Mouse (Mus musculus) myocyte (in vitro differentiated cells): ENCODE data around the gene Mfsd9. TPM values are rescaled to one million over a fixed set of nuclear protein-coding genes. Genes with fewer than 3 reads are reported as not detected.
A peak's percentile ranks its signal among the peaks of the same experiment; 100 is the strongest.

Experiments
- H3K27me3 ChIP-seq: one replicate; pipeline ENCODE4 v1.6.1; 2011; ENCODE audit not compliant: control insufficient read depth, insufficient read depth, insufficient read length
- H3K36me3 ChIP-seq: one replicate; pipeline ENCODE4 v1.6.1; 2011; ENCODE audit not compliant: control insufficient read depth, insufficient read depth
- H3K4me2 ChIP-seq: one replicate; pipeline ENCODE4 v1.6.1; 2011; ENCODE audit warnings: low read depth, control low read depth
- H3K4me3 ChIP-seq: one replicate; pipeline ENCODE4 v1.5.1; 2011; ENCODE audit warnings: mild to moderate bottlenecking, control low read depth, moderate library complexity
- H3K79me2 ChIP-seq: one replicate; pipeline ENCODE4 v1.6.1; 2011; ENCODE audit not compliant: control insufficient read depth, insufficient read depth
- H3ac ChIP-seq: one replicate; pipeline ENCODE4 v1.6.1; 2011; ENCODE audit not compliant: control insufficient read depth, insufficient read length
- CEBPB ChIP-seq: IDR thresholded peaks from 2 replicates; pipeline ENCODE4 v1.6.1; 2011; ENCODE audit warnings: mild to moderate bottlenecking, moderate library complexity; ENCODE audit not compliant: poor library complexity, insufficient read depth, severe bottlenecking
- E2F4 ChIP-seq: IDR thresholded peaks from one replicate; pipeline ENCODE4 v1.6.1; 2011; ENCODE audit warnings: mild to moderate bottlenecking, control low read depth, moderate library complexity; ENCODE audit not compliant: insufficient read depth
- MAX ChIP-seq: IDR thresholded peaks from one replicate; pipeline ENCODE4 v1.6.1; 2011; ENCODE audit warnings: low read depth, mild to moderate bottlenecking, control low read depth
- MYOD1 ChIP-seq, 3 experiments: IDR thresholded peaks; one replicate each; pipeline ENCODE4 v1.6.1; 2011; ENCODE audit warnings: control low read depth in 2 of 3, low read depth in 2 of 3, mild to moderate bottlenecking in 2 of 3, moderate library complexity in 1 of 3; ENCODE audit not compliant: insufficient read length in 2 of 3, control insufficient read depth in 1 of 3
- MYOG ChIP-seq, 3 experiments: IDR thresholded peaks; one replicate each; pipeline ENCODE4 v1.6.1; 2011; ENCODE audit warnings: control low read depth in 2 of 3, low read depth in 2 of 3, mild to moderate bottlenecking in 2 of 3; ENCODE audit not compliant: insufficient read length in 2 of 3, control insufficient read depth in 1 of 3, insufficient read depth in 1 of 3
- POLR2A ChIP-seq: IDR thresholded peaks from one replicate; pipeline ENCODE4 v1.6.1; 2011; ENCODE audit warnings: low read depth, mild to moderate bottlenecking, control low read depth, moderate library complexity; ENCODE audit not compliant: insufficient read length
- POLR2AphosphoS2 ChIP-seq: IDR thresholded peaks from one replicate; pipeline ENCODE4 v1.6.1; 2011; ENCODE audit warnings: low read depth, control low read depth; ENCODE audit not compliant: insufficient read length
- REST ChIP-seq: IDR thresholded peaks from one replicate; pipeline ENCODE4 v1.6.1; 2011; ENCODE audit warnings: mild to moderate bottlenecking, control low read depth, moderate library complexity; ENCODE audit not compliant: insufficient read depth, insufficient read length
- SRF ChIP-seq: IDR thresholded peaks from one replicate; pipeline ENCODE4 v1.6.1; 2011; ENCODE audit warnings: low read depth; ENCODE audit not compliant: control insufficient read depth, insufficient read length
- TCF12 ChIP-seq: IDR thresholded peaks from one replicate; pipeline ENCODE4 v1.6.1; 2011; ENCODE audit warnings: mild to moderate bottlenecking, control low read depth; ENCODE audit not compliant: poor library complexity, insufficient read depth, severe bottlenecking
- TCF3 ChIP-seq: IDR thresholded peaks from one replicate; pipeline ENCODE4 v1.6.1; 2011; ENCODE audit warnings: low read depth, control low read depth; ENCODE audit not compliant: insufficient read length
- USF1 ChIP-seq: IDR thresholded peaks from one replicate; pipeline ENCODE4 v1.6.1; 2011; ENCODE audit warnings: low read depth, mild to moderate bottlenecking, control low read depth, moderate library complexity
- polyA plus RNA-seq: library from polyadenylated mRNA; unstranded; fragments of >200 nt; fragmentation: generic; extraction: Trizol; gene quantifications from one replicate; pipeline ENCODE4 v1.2.1, GENCODE M21; 2012; ENCODE audit warnings: missing spikeins

The Mfsd9 gene
- polyA plus RNA-seq, 1 experiment = 1.2 TPM

- TF ChIP-seq POLR2AphosphoS2 (no peak), CEBPB (no peak), MYOG (IDR thresholded peaks at IDR 0.05; ENCODE audit: control insufficient read depth in 1 of 3, insufficient read depth in 1 of 3, insufficient read length in 2 of 3, low read depth in 2 of 3) (no peak), POLR2A (no peak), REST (no peak), TCF3 (no peak), MAX (no peak), MYOD1 (IDR thresholded peaks at IDR 0.05; ENCODE audit: control insufficient read depth in 1 of 3, insufficient read length in 2 of 3, low read depth in 2 of 3) (no peak), TCF12 (no peak), SRF (no peak), E2F4 (no peak), USF1 (no peak)
- Histone ChIP-seq H3K79me2 (no peaks in the 10 kb centered on the region), H3K4me3 (no peak overlapping the region), H3K36me3 (no peaks in the 10 kb centered on the region), H3ac (no peak overlapping the region), H3K4me2 (peak overlapping the region; percentile 14), H3K27me3 (no peaks in the 10 kb centered on the region)
Observed at GRCm38 (mm10) chr1:40825826-40826225, 35.3 kb upstream of the Mfsd9 start.

GRCm38 (mm10) chr1:40824936-40825335 is 34.4 kb upstream of the Mfsd9 start:
- TF ChIP-seq CEBPB (no peak), POLR2AphosphoS2 (no peak), MYOG (IDR thresholded peaks at IDR 0.05; ENCODE audit: control insufficient read depth in 1 of 3, insufficient read depth in 1 of 3, insufficient read length in 2 of 3, low read depth in 2 of 3) (no peak), POLR2A (no peak), TCF3 (no peak), MYOD1 (IDR thresholded peaks at IDR 0.05; ENCODE audit: control insufficient read depth in 1 of 3, insufficient read length in 2 of 3, low read depth in 2 of 3) (no peak), E2F4 (no peak), MAX (no peak), REST (no peak), TCF12 (no peak)

GRCm38 (mm10) chr1:40824517-40824916 is 34.0 kb upstream of the Mfsd9 start:
- Histone ChIP-seq H3K4me3 (no peak overlapping the region), H3K27me3 (no peaks in the 10 kb centered on the region), H3K36me3 (no peaks in the 10 kb centered on the region), H3K4me2 (no peak overlapping the region), H3ac (no peak overlapping the region), H3K79me2 (no peaks in the 10 kb centered on the region)
- TF ChIP-seq POLR2A = no peak
- TF ChIP-seq USF1 = no peak
- no peak for TF ChIP-seq MYOD1 (IDR thresholded peaks at IDR 0.05; ENCODE audit: control insufficient read depth in 1 of 3, insufficient read length in 2 of 3, low read depth in 2 of 3)
- TF ChIP-seq MAX = no peak
- TF ChIP-seq CEBPB = no peak
- no peak for TF ChIP-seq REST
- TF ChIP-seq POLR2AphosphoS2 = no peak
- TF ChIP-seq TCF12 = no peak

More at GRCm38 (mm10) chr1:40824936-40825335, 34.4 kb upstream of the Mfsd9 start:
- no peak overlapping the region for H3K4me3 ChIP-seq
- no peaks in the 10 kb centered on the region for H3K79me2 ChIP-seq
- H3K27me3 ChIP-seq = no peaks in the 10 kb centered on the region
- H3K4me2 ChIP-seq = no peak overlapping the region
- no peak overlapping the region for H3ac ChIP-seq
- H3K36me3 ChIP-seq = no peaks in the 10 kb centered on the region

GRCm38 (mm10) chr1:40815071-40815845 is 24.8 kb upstream of the Mfsd9 start:
- no peak overlapping the region for H3ac ChIP-seq
- no peak for TF ChIP-seq CEBPB
- TF ChIP-seq POLR2AphosphoS2 = no peak
- TF ChIP-seq MAX = no peak
- TF ChIP-seq MYOG (IDR thresholded peaks at IDR 0.05; ENCODE audit: control insufficient read depth in 1 of 3, insufficient read depth in 1 of 3, insufficient read length in 2 of 3, low read depth in 2 of 3) = no peak
- no peak for TF ChIP-seq SRF
- TF ChIP-seq USF1 = no peak
- no peak for TF ChIP-seq E2F4
- TF ChIP-seq POLR2A = no peak
- no peak for TF ChIP-seq TCF3
- TF ChIP-seq REST = no peak
- TF ChIP-seq TCF12 = no peak
- no peak for TF ChIP-seq MYOD1 (IDR thresholded peaks at IDR 0.05; ENCODE audit: control insufficient read depth in 1 of 3, insufficient read length in 2 of 3, low read depth in 2 of 3)
- no peaks in the 10 kb centered on the region for H3K27me3 ChIP-seq
- no peak overlapping the region for H3K4me2 ChIP-seq
- no peaks in the 10 kb centered on the region for H3K79me2 ChIP-seq
- no peak overlapping the region for H3K4me3 ChIP-seq
- H3K36me3 ChIP-seq = no peaks in the 10 kb centered on the region
